ENCODE assay signal across 12 mouse cellular contexts in genomic region chr15:64021885-64022836, GRCm38 (mm10). TPM values are rescaled to one million over a fixed set of nuclear protein-coding genes. Genes with fewer than 3 reads are reported as not detected.
DNase-seq lines count a peak whose midpoint lies in the region; ATAC-seq and TF ChIP-seq lines count a peak whose summit lies in the region.
"Had no signal": no experiment of that assay in that cellular context is flagged by ENCODE, and none has a peak within 500 bp of the region (broad histone marks: within the 10 kb centered on the region; RNA-seq: fewer than 3 reads in every experiment).

No protein-coding gene starts in this region.

- H3K4me3 ChIP-seq in spleen, adult 2 months (ENCODE audit: extremely low read depth, insufficient read depth, insufficient read length) = peak overlapping the region; percentile 5; the same call in 1 of the 2 replicates
- H3K4me3 ChIP-seq in layer of hippocampus, adult 2 months = no peak overlapping the region
- H3K4me3 ChIP-seq: embryonic facial prominence, embryonic 15.5 days; neural tube, embryonic 13.5 days had no signal

- peaks cover 35% of the 10 kb centered on the region for H3K4me1 ChIP-seq in spleen, adult 2 months (ENCODE audit: control insufficient read depth, insufficient read depth, insufficient read length)

- intact Hi-C loops in left cerebral cortex, postnatal 14 days (cut with DNase I) = no loop called here

- TF ChIP-seq POLR2A in spleen, adult 2 months (IDR thresholded peaks at IDR 0.05; ENCODE audit: low read depth, low read length) = no peak

- peak; percentile 64 to 67 for ATAC-seq in hematopoietic stem cell, adult 5-6 weeks (replicated peaks in 1 of 2; ENCODE audit: insufficient read depth in 1 of 2, low FRiP score in 2 of 2, low TSS enrichment in 1 of 2, low read depth in 1 of 2, poor library complexity in 2 of 2, severe bottlenecking in 2 of 2)

- H3K36me3 ChIP-seq in spleen, adult 2 months (ENCODE audit: control insufficient read depth, insufficient read depth, low read length) = peaks cover 10% of the 10 kb centered on the region
- H3K36me3 ChIP-seq: embryonic facial prominence, embryonic 15.5 days; neural tube, embryonic 13.5 days had no signal

- H3K27me3 ChIP-seq in spleen, adult 2 months (ENCODE audit: control insufficient read depth, insufficient read depth, low read length) = no peaks in the 10 kb centered on the region
- H3K27me3 ChIP-seq: embryonic facial prominence, embryonic 15.5 days; neural tube, embryonic 13.5 days had no signal

- peak overlapping the region; percentile 78 for H3K27ac ChIP-seq in spleen, adult 2 months (ENCODE audit: insufficient read depth, low read length)
- no peak overlapping the region for H3K27ac ChIP-seq in layer of hippocampus, adult 2 months
- H3K27ac ChIP-seq: embryonic facial prominence, embryonic 15.5 days; neural tube, embryonic 13.5 days had no signal

- WGBS in spleen, adult 2 months = 39% methylated on average over 27 of the region's 27 CpGs

- DNase-seq in 416B (ENCODE audit: low read depth) = peak; percentile 58
- DNase-seq in CD4-positive helper T cell, adult 2 months (ENCODE audit: low read depth, low spot score) = peak; percentile 85
- peak; percentile 64 to 69 for DNase-seq in spleen, adult 2 months (ENCODE audit: low read depth in 1 of 2, low spot score in 2 of 2)
- DNase-seq in left cerebral cortex, postnatal 14 days (ENCODE audit: low spot score in 2 of 2) = no peak
- no peak for DNase-seq in layer of hippocampus, adult 2 months (ENCODE audit: low spot score in 2 of 2)
- DNase-seq in adrenal gland, adult 18-20 months (ENCODE audit: low spot score in 2 of 2) = no peak
- DNase-seq: adrenal gland, adult 2 months; cerebellum, adult 18-20 months; left cerebral cortex, postnatal 4 days had no signal

- no peak for TF ChIP-seq CTCF in spleen, adult 2 months (IDR thresholded peaks at IDR 0.05; ENCODE audit: extremely low read depth, insufficient read depth, insufficient read length, insufficient replicate concordance)
- no peak for TF ChIP-seq CTCF in layer of hippocampus, adult 2 months (conservative IDR thresholded peaks at IDR 0.05)

RNA-seq across cellular contexts. Expression of gene Fam49b, which starts 38.1 kb away (rescaled TPM):
- total RNA-seq in hematopoietic stem cell, adult 5-6 weeks (2017) = 126 and 133 TPM in 2 replicates
- 68.3 and 127 TPM in 2 replicates for polyA plus RNA-seq in spleen, adult 2 months (2012; rRNA removed)
- total RNA-seq in left cerebral cortex, postnatal 14 days (2021) = 100 to 1,000 TPM; 205 to 216 TPM
- 100 to 1,000 TPM; 123 to 125 TPM for total RNA-seq in layer of hippocampus, adult 2 months (2021)
- 10 to 100 TPM; 33.6 to 36.0 TPM for total RNA-seq in adrenal gland, adult 18-20 months (2021)

Comparison
In these comparisons a context has a peak if more than half of its experiments do, and no peak if none do; other contexts are left out.
1. DNase-seq: peak in 416B (single experiment), CD4-positive helper T cell, adult 2 months (single experiment) and spleen, adult 2 months (2 of 2); none in left cerebral cortex, postnatal 14 days (0 of 2), layer of hippocampus, adult 2 months (0 of 2) and adrenal gland, adult 18-20 months (0 of 2).